Comparison of ENCODE assay signal across 8 mouse cellular contexts in the genomic region with DNA sequence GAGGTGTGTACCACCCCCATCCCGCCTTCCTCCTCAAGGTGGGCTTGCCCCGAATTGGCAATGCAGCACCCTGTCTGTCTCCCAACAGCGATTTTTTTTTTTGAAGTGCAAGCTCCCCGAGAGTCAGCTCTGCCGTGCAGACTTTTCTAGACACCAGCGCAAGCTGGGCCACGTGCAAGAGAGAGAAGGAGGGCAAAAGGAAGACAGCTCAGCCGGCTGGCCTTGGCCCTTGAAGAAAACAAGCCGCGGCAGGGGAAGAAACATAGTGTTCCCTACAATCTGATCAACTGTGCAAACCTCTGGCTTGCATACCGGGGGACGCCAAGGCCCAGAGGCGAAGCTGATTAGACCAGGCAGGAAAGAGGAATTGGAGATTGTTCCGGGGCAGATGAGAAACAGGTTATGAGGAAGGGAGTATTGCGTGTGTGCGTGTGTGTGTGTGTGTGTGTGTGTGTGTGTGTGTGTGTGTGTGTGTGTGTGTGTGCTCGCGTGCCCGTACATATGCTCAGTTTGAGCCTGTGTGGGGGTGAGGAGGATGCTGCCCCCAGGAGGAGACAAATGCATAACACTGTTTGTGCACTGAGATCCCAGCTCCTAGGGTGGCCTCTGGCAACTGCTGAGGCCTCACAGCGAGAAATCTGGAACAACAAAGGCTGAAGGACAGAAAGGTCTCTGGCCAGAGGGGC.
DNase-seq lines count a peak whose midpoint lies in the region; ATAC-seq and TF ChIP-seq lines count a peak whose summit lies in the region.

No protein-coding gene starts in this region.

- H3K79me2 ChIP-seq in liver, adult 2 months (ENCODE audit: control insufficient read depth, insufficient read depth, low read length) = no peaks in the 10 kb centered on the region

- peaks cover 11% of the 10 kb centered on the region for H3K27me3 ChIP-seq in forebrain, embryonic 10.5 days (ENCODE audit: poor library complexity, severe bottlenecking)
- no peaks in the 10 kb centered on the region for H3K27me3 ChIP-seq in forebrain, embryonic 11.5 days (ENCODE audit: control insufficient read depth, insufficient read depth, low read length)
- no peaks in the 10 kb centered on the region for H3K27me3 ChIP-seq in embryonic facial prominence, embryonic 11.5 days (ENCODE audit: control insufficient read depth, insufficient read depth, low read length)
- 0 out of 2 replicates have a peak, but pooled peaks cover 6% of the 10 kb centered on the region for H3K27me3 ChIP-seq in heart, embryonic 10.5 days (ENCODE audit: insufficient read depth, poor library complexity, severe bottlenecking)
- no peaks in the 10 kb centered on the region for H3K27me3 ChIP-seq in liver, adult 2 months (ENCODE audit: control insufficient read depth, insufficient read depth, low read length)
- H3K27me3 ChIP-seq in splenic B cell, adult 2 months (ENCODE audit: control insufficient read depth, insufficient read depth, low read length, poor library complexity, severe bottlenecking) = no peaks in the 10 kb centered on the region

- no peak for DNase-seq in forebrain, embryonic 10.5 days (ENCODE audit: extremely low spot score, low spot score)
- no peak for DNase-seq in forebrain, embryonic 11.5 days (ENCODE audit: low spot score)
- DNase-seq in embryonic facial prominence, embryonic 11.5 days (ENCODE audit: low spot score) = peak; percentile 45
- no peak for DNase-seq in heart, embryonic 10.5 days (ENCODE audit: low spot score)
- DNase-seq in kidney, adult 8-10 months = peak; percentile 56
- DNase-seq in liver, adult 2 months (ENCODE audit: extremely low read depth, low read depth, low spot score) = peak; percentile 46
- DNase-seq in monocyte, adult 2 months (ENCODE audit: low read depth in 1 of 2, low spot score in 2 of 2) = peak; percentile 10 to 33
- peak; percentile 73 for DNase-seq in splenic B cell, adult 2 months (ENCODE audit: low read depth, low spot score)

- no peak; the same call in 1 of the 2 replicates for ATAC-seq in forebrain, embryonic 11.5 days (replicated peaks; ENCODE audit: low FRiP score)
- no peak; the same call in 1 of the 2 replicates for ATAC-seq in embryonic facial prominence, embryonic 11.5 days (replicated peaks; ENCODE audit: insufficient number of reproducible peaks, low FRiP score, low TSS enrichment, low read depth)

- peak overlapping the region; percentile 12; the same call in 1 of the 2 replicates for H3K4me3 ChIP-seq in forebrain, embryonic 10.5 days
- no peak overlapping the region for H3K4me3 ChIP-seq in forebrain, embryonic 11.5 days (ENCODE audit: low read depth, low read length)
- no peak overlapping the region for H3K4me3 ChIP-seq in embryonic facial prominence, embryonic 11.5 days (ENCODE audit: low read depth, low read length)
- peak overlapping the region; percentile 42 for H3K4me3 ChIP-seq in heart, embryonic 10.5 days
- peak overlapping the region; percentile 7; the same call in 1 of the 2 replicates for H3K4me3 ChIP-seq in liver, adult 2 months (ENCODE audit: insufficient read depth, low read depth, low read length)

- H3K4me2 ChIP-seq in forebrain, embryonic 11.5 days (ENCODE audit: low read depth, low read length, severe bottlenecking) = no peak overlapping the region
- peak overlapping the region; percentile 0; the same call in 1 of the 2 replicates for H3K4me2 ChIP-seq in embryonic facial prominence, embryonic 11.5 days (ENCODE audit: low read depth, low read length)

- H3K9ac ChIP-seq in forebrain, embryonic 11.5 days (ENCODE audit: low read length) = no peak overlapping the region
- H3K9ac ChIP-seq in embryonic facial prominence, embryonic 11.5 days (replicated peaks; ENCODE audit: low read length) = 0 out of 2 replicates have a peak overlapping the region, but pooled peaks have one; percentile 18
- peak overlapping the region; percentile 37 for H3K9ac ChIP-seq in liver, adult 2 months (ENCODE audit: low read depth, low read length)

- no peaks in the 10 kb centered on the region for H3K9me3 ChIP-seq in forebrain, embryonic 10.5 days
- no peaks in the 10 kb centered on the region for H3K9me3 ChIP-seq in forebrain, embryonic 11.5 days (ENCODE audit: control insufficient read depth, low read length)
- no peaks in the 10 kb centered on the region for H3K9me3 ChIP-seq in embryonic facial prominence, embryonic 11.5 days (replicated peaks; ENCODE audit: control insufficient read depth, low read length)
- no peaks in the 10 kb centered on the region for H3K9me3 ChIP-seq in heart, embryonic 10.5 days

- H3K27ac ChIP-seq in forebrain, embryonic 10.5 days = 0 out of 2 replicates have a peak overlapping the region, but pooled peaks have one; percentile 17
- H3K27ac ChIP-seq in forebrain, embryonic 11.5 days (ENCODE audit: low read depth, low read length) = no peak overlapping the region
- no peak overlapping the region for H3K27ac ChIP-seq in embryonic facial prominence, embryonic 11.5 days (replicated peaks; ENCODE audit: low read depth, low read length)
- H3K27ac ChIP-seq in heart, embryonic 10.5 days = 0 out of 2 replicates have a peak overlapping the region, but pooled peaks have one; percentile 49
- peak overlapping the region; percentile 82 for H3K27ac ChIP-seq in liver, adult 2 months (replicated peaks; ENCODE audit: insufficient read depth, low read depth, low read length)

- no peak for TF ChIP-seq POLR2A in liver, adult 2 months (IDR thresholded peaks at IDR 0.05; ENCODE audit: extremely low read depth, insufficient read depth, low read length)

- peak; percentile 69 for TF ChIP-seq CTCF in liver, adult 2 months (IDR thresholded peaks at IDR 0.05; ENCODE audit: low read depth, low read length)

- WGBS in forebrain, embryonic 10.5 days = 46% methylated on average over 20 of the region's 20 CpGs
- WGBS in forebrain, embryonic 11.5 days = 49% methylated on average over 20 of the region's 20 CpGs
- 36% methylated on average over 20 of the region's 20 CpGs for WGBS in embryonic facial prominence, embryonic 11.5 days
- 26% methylated on average over 17 of the region's 20 CpGs for WGBS in heart, embryonic 10.5 days
- WGBS in liver, adult 2 months = 8% methylated on average over 20 of the region's 20 CpGs

- H3K36me3 ChIP-seq in forebrain, embryonic 10.5 days (replicated peaks) = no peaks in the 10 kb centered on the region
- no peaks in the 10 kb centered on the region for H3K36me3 ChIP-seq in forebrain, embryonic 11.5 days (ENCODE audit: control insufficient read depth, insufficient read depth, low read length)
- no peaks in the 10 kb centered on the region for H3K36me3 ChIP-seq in embryonic facial prominence, embryonic 11.5 days (replicated peaks; ENCODE audit: control insufficient read depth, insufficient read depth, low read depth, low read length)
- H3K36me3 ChIP-seq in heart, embryonic 10.5 days = no peaks in the 10 kb centered on the region
- H3K36me3 ChIP-seq in liver, adult 2 months (ENCODE audit: control insufficient read depth, insufficient read depth, low read length) = no peaks in the 10 kb centered on the region
- no peaks in the 10 kb centered on the region for H3K36me3 ChIP-seq in splenic B cell, adult 2 months (ENCODE audit: control insufficient read depth, insufficient read depth, low read length, poor library complexity, severe bottlenecking)

- peaks cover 21% of the 10 kb centered on the region for H3K4me1 ChIP-seq in forebrain, embryonic 10.5 days
- no peaks in the 10 kb centered on the region for H3K4me1 ChIP-seq in forebrain, embryonic 11.5 days (replicated peaks; ENCODE audit: control insufficient read depth, insufficient read depth, low read length)
- H3K4me1 ChIP-seq in embryonic facial prominence, embryonic 11.5 days (ENCODE audit: control insufficient read depth, insufficient read depth, low read length) = no peaks in the 10 kb centered on the region
- peaks cover 15% of the 10 kb centered on the region for H3K4me1 ChIP-seq in heart, embryonic 10.5 days
- peaks cover 5% of the 10 kb centered on the region for H3K4me1 ChIP-seq in liver, adult 2 months (ENCODE audit: control insufficient read depth, insufficient read depth, low read length)

Comparison
In these comparisons a context has a peak if more than half of its experiments do, and no peak if none do; other contexts are left out.
1. H3K27ac ChIP-seq: peak in forebrain, embryonic 10.5 days (single experiment), heart, embryonic 10.5 days (single experiment) and liver, adult 2 months (single experiment); none in forebrain, embryonic 11.5 days (single experiment) and embryonic facial prominence, embryonic 11.5 days (single experiment).
2. H3K4me3 ChIP-seq: peak in forebrain, embryonic 10.5 days (single experiment), heart, embryonic 10.5 days (single experiment) and liver, adult 2 months (single experiment); none in forebrain, embryonic 11.5 days (single experiment) and embryonic facial prominence, embryonic 11.5 days (single experiment).
3. DNase-seq: peak in embryonic facial prominence, embryonic 11.5 days (single experiment), kidney, adult 8-10 months (2 of 2), liver, adult 2 months (single experiment), monocyte, adult 2 months (2 of 2) and splenic B cell, adult 2 months (single experiment); none in forebrain, embryonic 10.5 days (single experiment), forebrain, embryonic 11.5 days (single experiment) and heart, embryonic 10.5 days (single experiment).